Mouse (Mus musculus): Measurements from ENCODE around the gene Tmsb15b1. TPM values are rescaled to one million over a fixed set of nuclear protein-coding genes. Genes with fewer than 3 reads are reported as not detected.
A peak's percentile ranks its signal among the peaks of the same experiment; 100 is the strongest.
"Not testable (repeated sequence)": the region's sequence is repeated elsewhere in the genome, so short reads cannot be mapped to it uniquely, and the experiment has no call there.

The Tmsb15b1 gene
- total RNA-seq (2015), result 5.8 and 8.2 TPM in 2 replicates
- total RNA-seq (2017), result 11.0 and 13.1 TPM in 2 replicates

- peak; percentile 98 for ATAC-seq (replicated peaks; ENCODE audit: poor library complexity)
These were observed at the start of gene Tmsb15b1, which contains the start of gene Tmsb15l for GRCm38 (mm10) chrX:136976424-136977084. Tmsb15b1 (minus strand) TSS chrX:136976874. Tmsb15l (minus strand) TSS chrX:136976869.

DNA sequence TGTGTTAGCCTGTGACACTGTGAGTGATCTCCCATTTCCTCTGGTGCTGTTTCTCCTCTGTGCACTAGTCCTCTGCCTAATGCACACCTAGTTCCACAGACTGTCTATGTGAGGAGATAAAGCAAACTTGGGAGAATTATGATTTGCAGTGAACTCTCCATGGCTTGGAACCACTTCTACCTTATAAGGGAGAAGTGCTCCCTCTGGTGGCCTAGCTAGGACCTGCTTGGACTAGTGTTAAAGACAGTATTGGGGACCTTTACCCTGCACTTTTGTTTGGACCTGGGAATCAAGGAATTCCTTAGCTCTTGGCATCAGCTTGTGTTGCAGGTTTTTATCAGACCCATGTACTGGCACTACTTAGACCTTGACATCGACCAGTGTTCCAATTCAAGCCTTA, 42.6 kb upstream of the Tmsb15b1 start:
- peak; percentile 88 for ATAC-seq (replicated peaks; ENCODE audit: poor library complexity)

DNA sequence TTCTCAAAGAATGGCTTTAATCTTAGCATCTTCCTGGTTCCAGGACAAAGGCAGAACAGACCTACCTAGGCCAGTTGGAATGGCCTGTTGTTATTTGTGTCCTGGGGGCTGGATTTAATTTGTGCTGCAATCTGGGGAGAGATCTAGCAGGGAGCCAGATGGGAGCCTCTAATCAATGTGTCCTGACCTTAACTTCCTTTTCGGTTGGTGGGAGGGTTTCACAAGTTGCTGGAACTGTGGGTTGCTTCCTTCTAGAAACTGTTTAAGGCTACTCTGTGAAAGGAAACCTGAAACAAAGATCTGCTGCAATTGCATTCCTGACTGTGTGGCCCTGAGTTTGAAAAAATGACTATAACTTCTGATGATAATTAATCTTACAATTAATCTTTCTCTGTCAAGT, 41.0 kb upstream of the Tmsb15b1 start:
- ATAC-seq (replicated peaks; ENCODE audit: poor library complexity), result peak; percentile 72

GRCm38 (mm10) chrX:137015099-137015709, 38.5 kb upstream of the Tmsb15b1 start:
- ATAC-seq (replicated peaks; ENCODE audit: poor library complexity), result peak; percentile 83

DNA sequence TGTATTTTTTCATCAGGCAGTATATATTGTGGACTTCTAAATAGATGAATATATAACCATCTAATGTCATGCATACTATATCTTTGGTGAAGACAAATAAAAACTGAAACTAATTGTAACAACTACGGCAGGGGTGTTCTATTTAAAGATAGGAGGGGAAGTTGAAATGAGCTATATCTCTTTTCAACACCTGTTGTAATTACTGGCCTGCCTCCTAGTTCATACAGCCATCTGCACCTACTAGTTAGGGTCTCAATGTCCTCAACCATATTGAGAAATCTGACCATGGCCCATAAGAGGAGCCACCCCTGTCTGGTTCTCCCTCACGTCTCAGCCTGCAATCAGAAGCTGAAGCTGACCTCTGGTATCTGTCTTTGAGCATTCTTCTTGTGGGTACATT, 19.6 kb upstream of the Tmsb15b1 start:
- no peak for ATAC-seq (replicated peaks; ENCODE audit: poor library complexity)

- no peak for ATAC-seq (replicated peaks; ENCODE audit: poor library complexity)
These were observed 17.0 kb upstream of the Tmsb15b1 start for GRCm38 (mm10) chrX:136993641-136994040.

DNA sequence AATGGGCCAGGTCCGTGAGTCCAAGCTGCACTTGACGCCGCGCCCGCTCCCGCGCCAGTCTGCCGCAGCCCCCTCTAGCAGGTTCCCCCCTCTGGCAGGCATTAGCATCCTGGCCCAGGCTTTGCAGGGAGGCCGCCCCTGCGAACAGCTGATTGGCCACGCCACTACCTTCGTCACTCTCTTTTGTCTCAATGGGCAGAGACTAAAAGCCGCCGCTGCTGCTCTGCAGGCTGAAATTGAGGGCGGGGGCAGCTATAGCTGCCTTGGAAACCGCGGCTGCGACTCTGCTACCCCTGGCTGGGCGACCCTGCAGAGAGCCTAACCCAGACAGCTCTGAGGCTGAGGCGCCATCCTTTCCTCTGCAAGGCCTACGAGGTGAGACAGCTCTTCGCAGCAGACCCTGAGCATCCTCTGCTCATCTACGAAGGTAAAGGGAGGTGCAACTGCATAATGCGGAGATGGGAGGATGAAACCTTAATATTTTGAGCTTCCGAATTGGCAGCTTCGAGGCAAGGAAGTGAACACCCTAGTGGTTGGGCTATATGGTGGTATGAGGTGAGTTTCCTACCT, 16.4 kb upstream of the Tmsb15b1 start, which contains the start of gene Zcchc18:
Zcchc18 (plus strand) TSS at position 178 of the 570 bp plus-strand sequence.
- ATAC-seq (replicated peaks; ENCODE audit: poor library complexity), result peak; percentile 85

DNA sequence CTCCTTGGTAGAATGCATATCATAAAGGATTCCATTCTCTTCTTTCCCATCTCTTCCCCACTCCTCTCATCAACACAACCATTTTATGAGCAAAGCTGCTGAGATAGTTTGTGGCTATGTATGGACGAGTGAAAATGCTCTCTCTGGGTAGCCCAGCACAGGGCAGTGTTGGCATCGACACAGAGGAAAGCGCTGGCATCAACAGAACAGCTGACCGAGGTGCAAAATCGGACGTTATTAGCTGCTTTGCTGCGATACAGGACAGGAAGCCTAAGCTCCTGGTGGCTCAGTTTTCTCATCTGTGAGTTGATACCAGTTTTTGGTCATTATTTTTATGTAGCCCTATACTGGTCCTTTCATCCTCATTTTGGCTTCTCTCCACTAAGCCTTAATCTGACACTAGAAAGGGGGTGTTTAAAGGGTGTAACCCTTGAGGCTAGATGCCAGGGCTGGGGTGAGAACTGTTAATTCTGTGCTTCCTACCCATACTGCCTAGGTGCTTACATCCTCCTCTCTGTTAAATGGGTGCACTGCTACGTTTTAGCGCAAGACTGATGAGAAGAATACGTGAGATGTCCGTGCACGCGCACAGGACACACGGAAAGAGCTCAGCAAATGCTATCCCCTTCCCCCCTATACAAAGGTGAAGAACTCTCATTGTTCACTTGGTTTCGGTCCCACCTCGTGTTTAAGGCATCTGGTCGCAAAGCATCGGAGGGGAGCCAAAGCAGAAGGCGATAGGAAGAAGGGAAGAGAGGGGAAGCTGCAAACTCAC, 15.7 kb upstream of the Tmsb15b1 start:
- ATAC-seq (replicated peaks; ENCODE audit: poor library complexity), result peak; percentile 17; the same call in 1 of the 2 replicates

DNA sequence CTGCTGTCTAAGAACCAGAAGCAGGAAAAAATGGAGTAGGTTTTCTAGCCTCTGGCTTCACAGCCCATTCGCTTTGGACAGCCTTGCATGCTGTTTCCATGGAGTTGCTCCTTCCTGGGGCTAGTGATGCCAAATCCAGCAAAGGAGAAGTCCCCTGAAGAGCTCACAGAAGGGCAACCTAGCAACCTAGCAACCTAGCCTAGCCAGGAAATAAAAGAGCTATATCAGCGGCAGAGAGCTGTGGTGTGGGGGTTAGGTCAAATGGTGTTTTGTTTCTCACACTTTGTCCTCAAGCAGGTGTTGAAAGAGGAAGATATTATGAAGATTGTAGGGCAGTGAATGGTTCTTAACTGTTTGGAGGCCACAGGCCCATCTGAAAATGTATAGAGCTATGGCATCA, 14.6 kb upstream of the Tmsb15b1 start:
- no peak for ATAC-seq (replicated peaks; ENCODE audit: poor library complexity)

GRCm38 (mm10) chrX:136986039-136986438, 9.4 kb upstream of the Tmsb15b1 start:
- peak; percentile 99 for ATAC-seq (replicated peaks; ENCODE audit: poor library complexity)

GRCm38 (mm10) chrX:136978616-136979015, 1.9 kb upstream of the Tmsb15b1 start:
- peak; percentile 74 for ATAC-seq (replicated peaks; ENCODE audit: poor library complexity)

DNA sequence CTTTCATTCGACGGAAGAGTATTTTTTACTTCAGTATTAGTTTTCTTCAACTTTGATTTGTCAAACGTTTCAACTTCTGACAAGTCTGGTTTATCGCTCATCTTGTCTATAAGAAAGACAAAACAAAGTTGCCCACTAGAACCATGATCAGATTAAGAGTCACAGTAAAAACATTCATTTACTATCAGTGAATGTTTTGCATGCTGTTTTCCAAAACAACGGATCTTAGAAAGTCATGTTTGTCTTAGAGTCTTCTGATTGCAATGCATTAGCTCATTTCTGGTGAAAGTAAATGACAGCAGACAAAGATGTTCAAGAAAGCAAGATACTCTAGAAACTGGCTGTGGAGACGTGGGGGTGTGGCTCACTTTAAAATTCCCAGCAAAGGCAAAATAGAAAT, 1.3 kb downstream of the Tmsb15b1 start, which contains the start of gene Tmsb15b2:
Tmsb15b2 (minus strand) TSS at position 101 of the 400 bp plus-strand sequence.
- not testable (repeated sequence) for ATAC-seq (replicated peaks; ENCODE audit: poor library complexity)

DNA sequence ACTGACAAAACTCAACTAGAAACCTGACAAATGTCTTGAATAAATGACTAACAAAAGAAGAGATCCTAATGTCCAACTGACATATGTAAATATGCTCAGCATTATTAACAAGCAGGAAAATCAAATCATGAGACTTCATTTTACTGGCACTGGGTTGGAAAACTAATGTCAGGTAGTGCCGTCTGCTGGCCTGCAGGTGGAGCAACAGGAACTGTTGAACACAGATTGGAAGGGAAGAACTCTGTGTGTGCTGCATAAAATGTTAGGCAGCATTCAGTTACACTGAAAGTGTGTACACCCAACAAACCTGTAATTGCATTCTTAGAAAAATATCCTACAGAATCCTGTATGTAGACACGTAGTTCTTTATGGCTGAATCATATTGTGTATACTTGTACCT, 17.0 kb downstream of the Tmsb15b1 start:
- ATAC-seq (replicated peaks; ENCODE audit: poor library complexity), result peak; percentile 70

DNA sequence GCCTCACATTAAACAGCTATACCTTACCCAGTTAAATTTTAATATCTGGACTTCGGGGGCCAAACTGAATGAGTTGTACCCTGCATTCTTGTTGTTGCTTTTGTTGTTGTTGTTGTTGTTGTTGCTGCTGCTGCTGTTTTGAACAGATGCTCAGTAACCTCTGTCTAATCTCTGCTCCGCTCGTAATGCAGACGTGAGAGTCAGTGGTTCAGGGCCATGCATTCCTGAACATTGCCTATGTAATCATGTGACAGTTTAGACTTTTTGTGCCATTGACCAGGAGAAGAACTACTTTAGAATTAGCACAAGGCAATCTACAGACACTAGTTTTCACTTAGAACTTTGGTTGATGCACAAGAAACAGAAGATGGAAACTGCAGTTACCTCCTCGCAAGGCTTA, 18.4 kb downstream of the Tmsb15b1 start:
- ATAC-seq (replicated peaks; ENCODE audit: poor library complexity), result not testable (repeated sequence)

GRCm38 (mm10) chrX:136957583-136958279, 18.9 kb downstream of the Tmsb15b1 start:
- ATAC-seq (replicated peaks; ENCODE audit: poor library complexity), result peak; percentile 91

DNA sequence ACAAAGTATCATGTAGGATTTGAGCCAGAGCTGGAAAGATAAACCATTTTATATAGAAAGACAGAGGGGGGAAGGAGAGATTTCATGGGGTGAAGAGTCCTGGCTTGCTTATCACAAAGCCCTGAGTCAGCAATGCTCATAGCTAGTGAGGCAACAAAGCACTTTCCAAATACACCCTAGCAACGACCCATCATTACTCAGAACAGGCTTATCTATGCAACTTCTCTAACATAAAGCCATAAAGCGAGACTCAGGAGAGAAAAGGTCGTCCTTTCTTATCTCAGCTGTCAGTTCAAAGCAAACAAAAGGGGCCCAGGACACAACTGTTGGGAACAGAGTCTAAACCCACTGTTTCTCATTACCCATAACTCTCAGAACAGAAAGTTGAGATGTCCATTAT, 38.7 kb downstream of the Tmsb15b1 start:
- ATAC-seq (replicated peaks; ENCODE audit: poor library complexity), result no peak

- ATAC-seq (replicated peaks; ENCODE audit: poor library complexity), result no peak
These were observed 49.6 kb downstream of the Tmsb15b1 start, which contains the start of gene H2bfm for GRCm38 (mm10) chrX:136927031-136927430. H2bfm (plus strand) TSS chrX:136927325.

DNA sequence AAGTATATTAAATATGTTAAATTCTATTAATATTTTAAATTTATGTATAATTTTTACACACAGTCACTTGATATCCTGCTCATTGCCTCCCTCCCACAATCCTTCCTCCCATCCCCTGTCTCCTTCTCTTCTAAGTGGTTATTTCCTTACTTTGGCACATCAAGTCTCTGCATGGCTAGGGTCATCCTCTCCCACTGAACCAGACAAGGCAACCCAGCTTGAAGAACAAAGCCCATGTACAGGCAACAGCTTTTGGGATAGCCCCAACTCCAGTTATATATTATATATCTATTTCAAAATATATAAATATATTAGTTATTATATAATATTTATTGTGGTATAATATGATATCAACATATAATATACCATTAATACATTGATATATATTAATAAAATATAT, 50.8 kb downstream of the Tmsb15b1 start:
- no peak for ATAC-seq (replicated peaks; ENCODE audit: poor library complexity)

Measured in megakaryocyte progenitor cell, adult 5-6 weeks (primary cell).